Mouse (Mus musculus) megakaryocyte, adult 5-6 weeks (primary cell): ENCODE measurements around the gene Usp9x. TPM values are rescaled to one million over a fixed set of nuclear protein-coding genes. Genes with fewer than 3 reads are reported as not detected.
A peak's percentile ranks its signal among the peaks of the same experiment; 100 is the strongest.

Experiments
- ATAC-seq: 2 replicates; pipeline ENCODE4 v1.8.0; 2016; ENCODE audit warnings: mild to moderate bottlenecking, inconsistent platforms; ENCODE audit not compliant: poor library complexity, severe bottlenecking
- total RNA-seq, 2 experiments: library from RNA; stranded (forward) in 1 of 2; stranded (reverse) in 1 of 2; fragments of 153-499, 151-499 nt in 1 of 2; fragments of 221-1000, 200-1000 nt in 1 of 2; gene quantifications; 2 replicates each; pipeline versions ENCODE4 v1.2.3 to v1.2.4; 2015 to 2017

Usp9x gene
- total RNA-seq, 2 experiments from 2014 or later: 94.6 to 106 TPM

GRCm38 (mm10) chrX:13071776-13072460 is 620 bp downstream of the Usp9x start:
- ATAC-seq: peak; percentile 75

- peak; percentile 28 for ATAC-seq
Observed at GRCm38 (mm10) chrX:13072461-13072982, 1.2 kb downstream of the Usp9x start.

GRCm38 (mm10) chrX:13085621-13086020 is 14.3 kb downstream of the Usp9x start:
- no peak for ATAC-seq

- no peak for ATAC-seq
Observed at GRCm38 (mm10) chrX:13096985-13097384, 25.7 kb downstream of the Usp9x start.

GRCm38 (mm10) chrX:13206514-13206913 is 135.2 kb downstream of the Usp9x start:
- no peak for ATAC-seq

GRCm38 (mm10) chrX:13207512-13208341 is 136.4 kb downstream of the Usp9x start:
- peak; percentile 98 for ATAC-seq

GRCm38 (mm10) chrX:13208404-13208803 is 137.1 kb downstream of the Usp9x start:
- no peak for ATAC-seq

GRCm38 (mm10) chrX:13214275-13214674 is 143.0 kb downstream of the Usp9x start:
- no peak for ATAC-seq

Other genes with a start within 250 kb of the Usp9x start
- gene Ddx3x, start 209.5 kb downstream of the Usp9x start, total RNA-seq (2015): 177 and 179 TPM in 2 replicates
- gene Ddx3x, start 209.5 kb downstream of the Usp9x start, total RNA-seq (2017): 384 and 435 TPM in 2 replicates